Comparison of ENCODE assay signal across 8 mouse cellular contexts in genomic region chr17:26202737-26203136, GRCm38 (mm10). TPM values are rescaled to one million over a fixed set of nuclear protein-coding genes. Genes with fewer than 3 reads are reported as not detected.
A peak's percentile ranks its signal among the peaks of the same experiment; 100 is the strongest.
DNase-seq lines count a peak whose midpoint lies in the region; ATAC-seq and TF ChIP-seq lines count a peak whose summit lies in the region.

Gene Rgs11, plus strand, starts transcription at chr17:26202951.

- no peaks in the 10 kb centered on the region for H3K9me3 ChIP-seq in heart, embryonic 13.5 days
- no peaks in the 10 kb centered on the region for H3K9me3 ChIP-seq in lung, embryonic 16.5 days (ENCODE audit: control insufficient read depth, low read length)

- TF ChIP-seq CTCF in bone marrow, adult 2 months (IDR thresholded peaks at IDR 0.05; ENCODE audit: control insufficient read depth, insufficient read depth, low read length), result no peak

- peak within 1 kb of the TSS; percentile 29 for H3K4me3 ChIP-seq in bone marrow, adult 2 months (replicated peaks; ENCODE audit: control insufficient read depth, low read depth, low read length)
- H3K4me3 ChIP-seq in heart, embryonic 13.5 days, result peak within 1 kb of the TSS; percentile 63
- H3K4me3 ChIP-seq in lung, embryonic 16.5 days (ENCODE audit: low read length), result peak within 1 kb of the TSS; percentile 56

- DNase-seq in spleen, adult 18-20 months, result peak; percentile 16 to 63
- DNase-seq in spleen, adult 12 weeks (ENCODE audit: low spot score), result no peak
- peak; percentile 37 to 39 for DNase-seq in layer of hippocampus, postnatal 10 days (ENCODE audit: low spot score in 2 of 2)
- peak; percentile 66 for DNase-seq in right cerebral cortex, postnatal 14 days
- DNase-seq in MN1 (ENCODE audit: low spot score), result no peak

- no peaks in the 10 kb centered on the region; the same call in 1 of the 2 replicates for H3K4me1 ChIP-seq in bone marrow, adult 2 months (ENCODE audit: control insufficient read depth, insufficient read depth, low read length)
- H3K4me1 ChIP-seq in heart, embryonic 13.5 days, result peaks cover 26% of the 10 kb centered on the region
- H3K4me1 ChIP-seq in lung, embryonic 16.5 days (replicated peaks; ENCODE audit: control insufficient read depth, insufficient read depth, low read length), result peaks cover 19% of the 10 kb centered on the region

- 2% methylated on average over 22 of the region's 22 CpGs for WGBS in bone marrow, adult 2 months
- 2% methylated on average over 22 of the region's 22 CpGs for WGBS in heart, embryonic 13.5 days
- under 1% methylated on average over 19 of the region's 22 CpGs for WGBS in lung, embryonic 16.5 days

- peak within 1 kb of the TSS; percentile 76 for H3K9ac ChIP-seq in heart, embryonic 13.5 days
- peak within 1 kb of the TSS; percentile 37 for H3K9ac ChIP-seq in lung, embryonic 16.5 days (ENCODE audit: low read length)

- no peak for ATAC-seq in heart, embryonic 13.5 days (ENCODE audit: extremely low read depth, insufficient number of reproducible peaks, low FRiP score, low TSS enrichment)
- peak; percentile 32; the same call in 1 of the 2 replicates for ATAC-seq in lung, embryonic 16.5 days (ENCODE audit: low read depth)

- peak within 1 kb of the TSS; percentile 98 for H3K4me2 ChIP-seq in heart, embryonic 13.5 days
- peak within 1 kb of the TSS; percentile 89 for H3K4me2 ChIP-seq in lung, embryonic 16.5 days (ENCODE audit: low read depth, low read length)

- H3K27ac ChIP-seq in bone marrow, adult 2 months (ENCODE audit: control insufficient read depth, insufficient read depth, low read depth, low read length, poor library complexity), result no peak within 1 kb of the TSS
- no peak within 1 kb of the TSS for H3K27ac ChIP-seq in heart, embryonic 13.5 days (replicated peaks)
- no peak within 1 kb of the TSS for H3K27ac ChIP-seq in lung, embryonic 16.5 days (ENCODE audit: low read length)

- peaks cover 87% of the 10 kb centered on the region for H3K27me3 ChIP-seq in heart, embryonic 13.5 days (replicated peaks)
- peaks cover 34% of the 10 kb centered on the region for H3K27me3 ChIP-seq in lung, embryonic 16.5 days (ENCODE audit: control insufficient read depth, insufficient read depth, low read depth, low read length)

- no peak for TF ChIP-seq POLR2A in bone marrow, adult 2 months (IDR thresholded peaks at IDR 0.05; ENCODE audit: borderline replicate concordance, control insufficient read depth, low read depth, low read length)

- peaks cover 5% of the 10 kb centered on the region for H3K36me3 ChIP-seq in heart, embryonic 13.5 days
- no peaks in the 10 kb centered on the region for H3K36me3 ChIP-seq in lung, embryonic 16.5 days (ENCODE audit: control insufficient read depth, insufficient read depth, low read length)

RNA-seq across cellular contexts. Expression of gene Rgs11, which starts in this region (rescaled TPM):
- polyA plus RNA-seq in bone marrow, adult 2 months (2011; ENCODE audit: insufficient read depth, insufficient read length, low replicate concordance, missing spikeins), result 1.2 TPM in 1 of 2 replicates, not detected in the other
- 8.6 and 9.3 TPM in 2 replicates for polyA plus RNA-seq in heart, embryonic 13.5 days (2015; fragmentation: Nextera tagmentation; extraction: Ambion mirVana)
- total RNA-seq in layer of hippocampus, postnatal 10 days (2021), result 10 to 100 TPM; 63.0 to 81.1 TPM
- 10.9 and 13.3 TPM in 2 replicates for polyA plus RNA-seq in lung, embryonic 16.5 days (2015; fragmentation: Nextera tagmentation; extraction: Ambion mirVana)

Comparison
In these comparisons a context has a peak if more than half of its experiments do, and no peak if none do; other contexts are left out.
1. DNase-seq: peak in spleen, adult 18-20 months (2 of 2), layer of hippocampus, postnatal 10 days (2 of 2) and right cerebral cortex, postnatal 14 days (single experiment); none in spleen, adult 12 weeks (single experiment) and MN1 (single experiment).
2. Peak in every context shown above with its lines, with median percentiles within 50 percentile points of each other: H3K4me3 ChIP-seq.